Mouse (Mus musculus) hindbrain, embryonic 16.5 days (tissue): ENCODE measurements around the gene Cox7b2. TPM values are rescaled to one million over a fixed set of nuclear protein-coding genes. Genes with fewer than 3 reads are reported as not detected.

Experiments used
- ATAC-seq: fragments of 200-750 bp; cut with Nextera tagmentation; 2 replicates; pipeline ENCODE4 v1.8.0; 2017; ENCODE audit warnings: moderate TSS enrichment, moderate library complexity
- H3K27ac ChIP-seq: fragments of 300-500 bp; sonication (generic); 2 replicates; pipeline ENCODE4 v1.5.1; 2014; ENCODE audit warnings: low read depth, mild to moderate bottlenecking, control low read depth, low read length, moderate library complexity
- H3K27me3 ChIP-seq: fragments of 300-500 bp; sonication (generic); replicated peaks from 2 replicates; pipeline ENCODE4 v1.6.1; 2014; ENCODE audit warnings: low read length; ENCODE audit not compliant: control insufficient read depth, insufficient read depth
- H3K36me3 ChIP-seq: fragments of 300-500 bp; sonication (generic); 2 replicates; pipeline ENCODE4 v1.6.1; 2014; ENCODE audit warnings: mild to moderate bottlenecking, low read length, moderate library complexity, mixed read lengths; ENCODE audit not compliant: control insufficient read depth, insufficient read depth
- H3K4me1 ChIP-seq: fragments of 300-500 bp; sonication (generic); 2 replicates; pipeline ENCODE4 v1.6.1; 2014; ENCODE audit warnings: low read depth, low read length; ENCODE audit not compliant: control insufficient read depth, insufficient read depth
- H3K4me2 ChIP-seq: fragments of 300-500 bp; sonication (generic); 2 replicates; pipeline ENCODE4 v1.6.1; 2014; ENCODE audit warnings: mild to moderate bottlenecking, low read length, control low read depth, moderate library complexity
- H3K4me3 ChIP-seq: fragments of 300-500 bp; sonication (generic); 2 replicates; pipeline ENCODE4 v1.5.1; 2014; ENCODE audit warnings: mild to moderate bottlenecking, low read length, control low read depth, moderate library complexity
- H3K9ac ChIP-seq: fragments of 300-500 bp; sonication (generic); 2 replicates; pipeline ENCODE4 v1.6.1; 2014; ENCODE audit warnings: low read depth, mild to moderate bottlenecking, control low read depth, low read length, moderate library complexity
- H3K9me3 ChIP-seq: fragments of 300-500 bp; sonication (generic); 2 replicates; pipeline ENCODE4 v1.6.1; 2014; ENCODE audit warnings: mild to moderate bottlenecking, low read length, moderate library complexity; ENCODE audit not compliant: control insufficient read depth
- WGBS: fragments of 180-500 bp; shearing (Covaris S2); extraction: QIAGEN DNeasy Blood & Tissue Kit; methylation state at CpG from one replicate; pipeline ENCODE4 v1.1.7; 2014; 5-methylcytosine and 5-hydroxymethylcytosine counted together
- polyA plus RNA-seq: library from polyadenylated mRNA; unstranded; fragments of >200 nt; fragmentation: Nextera tagmentation; extraction: Ambion mirVana; gene quantifications from 2 replicates; pipeline ENCODE4 v1.2.1, GENCODE M21; 2015

The Cox7b2 gene
- polyA plus RNA-seq, 1 experiment from 2014 or later, result 2.0 TPM

DNA sequence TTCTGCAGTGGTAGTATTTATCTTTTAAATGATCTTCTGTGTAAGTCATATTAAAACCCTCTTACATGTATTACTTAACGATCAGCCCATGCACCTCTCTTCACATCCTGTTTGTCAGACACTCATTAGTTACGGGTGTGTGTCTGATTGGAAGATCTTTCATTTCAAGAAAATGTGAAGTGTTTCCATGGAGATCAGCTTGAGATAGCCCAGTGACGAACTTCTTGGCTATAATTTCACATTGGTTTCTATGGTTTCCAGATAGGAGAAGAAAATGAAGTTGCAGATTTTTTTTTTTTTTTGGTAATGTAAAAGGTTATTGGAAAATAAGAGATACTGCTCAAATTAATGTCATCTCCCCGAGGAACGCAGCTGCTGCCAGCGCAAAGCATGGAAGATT is 107.8 kb downstream of the Cox7b2 start:
- H3K4me1 ChIP-seq, result no peaks in the 10 kb centered on the region
- no peaks in the 10 kb centered on the region for H3K27me3 ChIP-seq
- WGBS, result 46% methylated on average over 6 of the region's 6 CpGs
- no peak overlapping the region for H3K9ac ChIP-seq
- H3K4me3 ChIP-seq, result no peak overlapping the region
- H3K27ac ChIP-seq, result no peak overlapping the region
- H3K4me2 ChIP-seq, result no peak overlapping the region
- no peak for ATAC-seq
- no peaks in the 10 kb centered on the region for H3K36me3 ChIP-seq
- no peaks in the 10 kb centered on the region for H3K9me3 ChIP-seq

Other genes with a start within 250 kb of the Cox7b2 start
- gene Gabrb1, start 109.9 kb upstream of the Cox7b2 start, polyA plus RNA-seq, result 37.0 and 42.1 TPM in 2 replicates
- gene Gabra4, start 110.1 kb upstream of the Cox7b2 start, polyA plus RNA-seq, result 25.5 and 29.2 TPM in 2 replicates